Mouse (Mus musculus) megakaryocyte, adult 5-6 weeks (primary cell): Measurements from ENCODE around the gene Fcmr. TPM values are rescaled to one million over a fixed set of nuclear protein-coding genes. Genes with fewer than 3 reads are reported as not detected.
A peak's percentile ranks its signal among the peaks of the same experiment; 100 is the strongest.

Experiments
- ATAC-seq: 2 replicates; pipeline ENCODE4 v1.8.0; 2016; ENCODE audit warnings: mild to moderate bottlenecking, inconsistent platforms; ENCODE audit not compliant: poor library complexity, severe bottlenecking
- total RNA-seq, 2 experiments: library from RNA; stranded (forward) in 1 of 2; stranded (reverse) in 1 of 2; fragments of 153-499, 151-499 nt in 1 of 2; fragments of 221-1000, 200-1000 nt in 1 of 2; gene quantifications; 2 replicates each; pipeline versions ENCODE4 v1.2.3 to v1.2.4; 2015 to 2017

Gene Fcmr
- total RNA-seq, 2 experiments from 2014 or later, result not detected

DNA sequence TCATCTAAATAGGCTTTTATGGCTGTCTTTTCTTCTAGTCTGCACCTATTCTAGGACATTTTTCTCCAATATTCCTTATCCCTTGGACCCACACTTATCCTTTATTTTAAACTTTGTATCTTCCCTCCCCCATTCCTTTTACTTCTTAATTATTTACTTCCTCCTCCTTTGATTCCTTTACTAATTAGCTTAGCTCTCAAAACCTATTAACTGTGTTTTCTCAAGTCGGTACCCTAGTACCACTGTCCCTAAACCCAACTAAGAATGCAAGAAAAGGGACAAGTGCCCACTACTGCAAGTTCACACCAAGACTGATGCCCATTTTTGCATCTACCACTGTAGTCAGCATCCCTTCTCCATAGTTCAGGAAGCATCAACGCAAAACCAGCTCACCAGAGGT, 9.7 kb upstream of the Fcmr start:
- ATAC-seq, result no peak

DNA sequence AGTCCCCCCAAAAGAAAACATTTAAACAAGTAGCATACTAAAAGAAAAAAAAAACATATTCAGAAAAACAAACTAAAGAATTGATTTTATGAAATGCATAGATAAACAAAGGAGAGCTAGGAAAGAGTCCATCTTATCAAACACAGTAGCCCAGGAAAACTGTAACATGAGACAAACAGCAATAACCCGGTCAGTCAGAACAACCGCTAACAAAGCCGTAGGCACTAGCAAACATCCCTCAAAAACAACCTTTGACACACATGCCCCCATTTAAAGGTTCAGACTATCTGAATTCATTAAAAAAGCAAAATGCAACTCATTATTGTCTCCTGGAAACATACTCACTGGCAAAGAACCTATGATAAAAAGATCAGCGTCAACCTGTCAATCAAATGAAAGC, 8.0 kb upstream of the Fcmr start:
- ATAC-seq, result no peak

DNA sequence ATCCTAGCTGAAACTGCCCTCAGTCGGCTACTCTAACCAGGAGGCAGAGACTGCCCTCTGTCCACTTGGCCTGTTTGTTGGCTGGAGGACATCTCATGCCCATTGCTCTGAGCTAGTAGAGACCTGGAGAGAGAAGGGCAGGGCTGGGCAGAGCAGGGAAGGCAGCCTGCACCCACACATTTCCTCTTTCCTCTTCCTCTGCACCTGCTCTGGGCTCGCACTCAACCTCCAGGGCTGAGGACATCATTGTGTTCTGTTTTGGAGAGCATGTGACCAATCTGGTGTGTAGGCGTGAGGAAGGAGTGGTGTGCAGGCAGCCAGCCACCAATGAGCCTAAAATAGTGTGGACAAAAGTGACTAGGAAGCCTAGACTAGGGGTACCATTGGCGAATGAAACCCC, 1.2 kb upstream of the Fcmr start:
- ATAC-seq, result peak; percentile 60

DNA sequence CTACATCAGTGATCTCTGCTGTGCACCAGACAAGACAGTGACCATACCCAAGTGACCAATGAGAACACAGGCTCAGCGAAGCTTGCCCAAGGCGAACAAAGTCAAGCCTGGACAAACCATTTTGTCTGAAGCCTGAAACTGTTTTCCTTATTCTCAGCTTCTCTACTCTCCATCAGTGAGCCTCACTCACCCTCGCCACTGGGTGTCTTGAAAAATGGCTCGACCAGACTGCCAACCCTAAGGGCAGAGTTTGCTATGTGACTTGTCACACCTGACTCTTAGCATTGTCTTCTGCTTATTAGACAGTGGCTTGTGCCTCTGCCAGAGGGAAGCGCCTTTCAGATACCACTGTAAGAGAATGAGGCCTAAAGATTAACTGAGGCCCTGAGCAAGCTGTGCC, 728 bp upstream of the Fcmr start:
- ATAC-seq, result no peak

GRCm38 (mm10) chr1:130872912-130873311, 7.4 kb downstream of the Fcmr start:
- peak; percentile 54; the same call in 1 of the 2 replicates for ATAC-seq

- ATAC-seq, result peak; percentile 49; the same call in 1 of the 2 replicates
Measured at GRCm38 (mm10) chr1:130875139-130875538, 9.7 kb downstream of the Fcmr start.

DNA sequence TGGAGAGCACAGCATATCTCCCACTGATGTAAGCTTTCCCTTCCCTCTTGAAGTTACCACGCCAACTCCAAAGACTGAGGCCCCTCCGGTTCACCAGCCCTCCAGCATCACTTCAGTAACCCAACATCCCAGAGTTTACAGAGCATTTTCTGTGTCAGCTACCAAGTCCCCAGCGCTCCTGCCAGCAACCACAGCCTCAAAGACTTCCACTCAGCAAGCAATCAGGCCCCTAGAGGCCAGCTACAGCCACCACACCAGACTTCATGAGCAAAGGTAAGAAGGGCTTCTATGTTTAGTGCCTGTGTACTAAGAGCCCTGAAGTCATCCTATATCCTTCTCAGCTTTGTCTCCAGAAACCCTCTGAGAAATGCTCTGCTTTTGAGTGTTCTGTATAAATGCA, 10.4 kb downstream of the Fcmr start:
- no peak for ATAC-seq

GRCm38 (mm10) chr1:130876931-130877509, 11.6 kb downstream of the Fcmr start:
- no peak for ATAC-seq

DNA sequence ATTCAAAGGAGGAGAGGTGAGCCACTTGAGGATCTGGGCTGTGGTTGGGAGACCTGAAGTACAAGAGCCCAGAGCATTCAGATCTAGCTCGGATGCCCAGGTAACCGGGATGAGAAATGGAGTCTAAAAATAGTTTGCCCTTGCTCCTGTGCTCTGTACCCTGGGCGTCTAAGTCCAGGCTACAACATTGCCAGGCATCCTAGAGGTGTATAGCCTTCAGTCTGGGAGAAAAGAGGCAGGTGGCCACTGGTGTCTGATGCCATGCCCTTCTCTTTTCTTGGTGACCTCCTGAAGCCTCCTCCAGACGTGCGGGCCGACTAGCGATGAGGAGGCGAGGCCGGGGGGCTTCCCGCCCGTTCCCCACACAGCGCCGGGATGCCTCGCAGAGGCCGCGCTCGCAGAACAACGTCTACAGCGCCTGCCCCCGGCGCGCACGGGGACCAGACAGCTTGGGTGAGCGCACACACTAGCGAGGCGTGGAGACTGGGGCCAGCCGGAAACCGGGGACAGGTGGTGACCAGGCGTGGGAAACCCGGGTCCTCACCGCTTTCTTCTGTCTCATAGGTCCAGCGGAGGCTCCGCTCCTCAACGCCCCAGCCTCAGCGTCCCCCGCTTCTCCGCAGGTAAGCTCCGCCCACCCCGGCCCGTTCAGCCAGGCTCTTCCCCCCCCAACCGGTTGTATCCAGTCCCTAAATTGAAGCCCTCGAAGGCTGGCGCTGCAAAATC, 12.6 kb downstream of the Fcmr start:
- ATAC-seq, result 0 out of 2 replicates have a peak, but pooled peaks have one; percentile 16

GRCm38 (mm10) chr1:130879927-130880326, 14.5 kb downstream of the Fcmr start:
- ATAC-seq, result no peak

DNA sequence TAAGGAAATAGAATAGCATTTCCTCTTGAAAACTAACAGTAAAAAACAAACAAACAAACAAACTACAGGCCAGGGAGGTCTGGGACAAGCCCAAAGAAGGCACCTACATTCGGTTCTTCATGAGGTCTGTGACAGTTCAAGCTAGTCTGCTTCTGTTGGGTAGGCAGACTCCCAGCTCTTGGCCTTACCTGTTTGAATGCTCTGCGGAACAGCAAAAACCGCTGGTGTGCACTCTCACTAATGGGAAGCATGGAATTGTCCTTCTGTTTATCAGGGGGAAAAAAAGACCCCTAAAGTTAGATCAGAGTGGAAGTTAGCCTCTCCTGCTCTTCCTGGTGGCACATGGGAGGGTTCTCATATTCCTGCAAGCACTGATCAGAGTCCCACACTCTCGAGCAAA, 17.7 kb downstream of the Fcmr start:
- no peak for ATAC-seq

GRCm38 (mm10) chr1:130887354-130887753, 21.9 kb downstream of the Fcmr start, which contains the start of gene Il24:
Gene Il24 (minus strand): TSS chr1:130887454.
- ATAC-seq, result no peak

- ATAC-seq, result no peak
Measured at GRCm38 (mm10) chr1:130892446-130892845, 27.0 kb downstream of the Fcmr start.

GRCm38 (mm10) chr1:130893329-130894040, 28.0 kb downstream of the Fcmr start:
- no peak for ATAC-seq

DNA sequence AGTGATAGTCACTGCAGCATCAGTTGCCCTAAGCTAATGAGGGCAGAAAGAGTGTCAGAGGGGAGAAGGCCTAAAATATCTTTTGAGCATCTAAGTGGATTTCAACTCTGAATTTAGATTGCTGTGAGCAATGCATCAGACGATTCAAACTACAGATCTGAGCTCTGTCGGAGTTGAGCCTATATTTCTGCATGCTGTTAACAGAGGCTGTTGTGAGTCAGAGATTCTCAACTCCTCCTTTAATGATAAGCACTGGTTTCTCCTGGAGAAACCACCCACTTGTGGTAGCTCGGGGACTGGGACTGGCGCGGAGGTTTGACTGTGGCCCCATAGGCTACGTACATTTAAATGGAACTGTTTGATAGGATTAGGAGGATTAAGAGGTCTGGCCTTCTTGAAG, 29.0 kb downstream of the Fcmr start:
- ATAC-seq, result no peak

- ATAC-seq, result no peak
Measured at GRCm38 (mm10) chr1:130902505-130902904, 37.0 kb downstream of the Fcmr start.

DNA sequence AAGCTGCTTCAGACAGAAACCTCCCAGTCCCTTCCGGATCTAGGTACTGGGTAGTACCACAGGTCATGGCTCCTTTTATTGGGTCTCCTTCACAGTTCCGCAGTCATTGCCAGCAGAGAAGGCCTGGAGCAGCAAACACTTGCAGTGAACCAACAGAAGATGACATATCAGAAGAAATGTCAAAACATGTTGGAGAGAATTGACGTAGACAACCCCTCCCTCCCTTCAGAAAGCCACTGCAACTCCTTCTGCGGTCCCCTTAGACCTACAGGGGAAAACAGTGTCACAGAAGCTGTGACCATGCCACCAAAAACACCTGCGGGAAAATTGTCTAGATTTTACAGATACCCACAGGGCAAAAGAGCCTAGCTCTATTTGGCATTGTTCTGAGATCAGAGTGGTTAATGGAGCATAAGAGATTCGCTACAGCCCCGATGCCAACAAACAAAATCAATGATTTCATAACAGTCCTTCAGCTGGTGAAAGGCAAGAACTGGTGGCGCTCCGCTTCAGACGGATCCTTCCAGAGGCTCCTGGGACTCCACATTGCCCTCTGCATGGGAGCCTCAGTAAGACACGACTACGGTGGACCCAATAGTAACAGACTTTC, 46.0 kb downstream of the Fcmr start, which contains the start of gene Il20:
TSS of gene Il20 (minus strand) at position 51 of the 610 bp plus-strand sequence.
- ATAC-seq, result no peak

DNA sequence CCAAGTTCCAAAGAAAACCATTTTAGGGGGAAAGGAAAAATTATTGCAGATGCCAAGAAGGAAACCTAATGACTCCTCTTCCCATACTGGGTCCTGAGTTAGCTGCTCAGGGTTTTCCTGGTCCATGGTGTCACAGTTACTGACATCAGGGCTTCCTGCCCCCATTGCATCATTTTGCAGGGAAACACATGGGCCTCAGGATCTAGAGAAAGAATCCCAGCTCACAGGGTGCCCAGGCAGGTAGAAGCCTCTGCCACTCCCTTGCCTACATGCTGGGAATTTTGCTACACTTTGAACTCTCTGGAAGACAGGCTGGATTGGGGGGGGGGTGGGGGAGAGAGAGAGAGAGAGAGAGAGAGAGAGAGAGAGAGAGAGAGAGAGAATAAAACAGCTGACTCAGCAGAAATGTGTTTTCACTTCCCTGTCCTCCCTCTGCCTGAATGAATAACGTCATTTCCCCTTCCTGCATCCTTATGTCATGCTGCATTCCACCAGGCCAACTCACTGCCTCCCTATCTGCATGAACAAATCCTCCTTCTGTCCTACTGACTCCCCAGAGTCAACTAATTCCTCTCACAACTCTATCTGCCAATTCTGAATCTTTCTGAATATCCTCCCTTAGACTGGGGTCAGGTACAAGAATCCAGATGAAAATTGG, 53.0 kb downstream of the Fcmr start:
- ATAC-seq, result no peak

GRCm38 (mm10) chr1:130926484-130926883, 61.0 kb downstream of the Fcmr start:
- ATAC-seq, result no peak
